Mouse (Mus musculus) large intestine, adult 2 months (tissue): ENCODE measurements around the gene Siah1b. TPM values are rescaled to one million over a fixed set of nuclear protein-coding genes. Genes with fewer than 3 reads are reported as not detected.

Experiments used
- DNase-seq: peaks from one replicate; pipeline ENCODE4 v3.0.0-alpha.2; 2012; ENCODE audit warnings: low read depth, low spot score
- WGBS: fragments of 180-500 bp; shearing (Covaris S2); methylation state at CpG from one replicate; pipeline ENCODE4 v1.1.7; 2018; 5-methylcytosine and 5-hydroxymethylcytosine counted together
- polyA plus RNA-seq: library from polyadenylated mRNA; depleted of rRNA; stranded (reverse); fragments of >200 nt; gene quantifications from 2 replicates; pipeline ENCODE4 v1.2.3, GENCODE M21; 2012; rRNA removed

Gene Siah1b
- polyA plus RNA-seq, 1 experiment = 6.4 TPM

GRCm38 (mm10) chrX:164035931-164036330 lies 40.4 kb downstream of the Siah1b start:
- DNase-seq = no peak
- WGBS = 87% methylated on average over 7 of the region's 7 CpGs

DNA sequence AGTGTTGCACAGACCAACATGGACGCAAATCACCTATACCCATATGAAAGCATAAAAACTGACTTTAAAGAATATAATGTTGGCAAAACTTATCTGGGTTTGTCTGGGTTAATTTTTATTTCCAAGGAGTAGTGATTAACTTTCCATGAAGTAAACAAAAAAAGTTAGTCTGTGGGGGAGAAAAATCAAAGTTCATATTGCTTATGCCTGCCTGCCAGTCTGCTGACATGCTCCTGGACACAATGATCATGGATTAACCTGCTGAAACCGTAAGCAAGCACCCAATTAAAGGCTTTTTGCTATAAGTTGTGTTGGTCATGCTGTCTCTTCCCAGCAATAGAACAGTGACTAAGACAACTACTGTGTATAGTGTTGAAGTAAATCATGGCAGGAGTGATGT lies 40.9 kb downstream of the Siah1b start:
- no peak for DNase-seq
- 80% methylated on average over 2 of the region's 2 CpGs for WGBS

GRCm38 (mm10) chrX:164032526-164032925 lies 43.8 kb downstream of the Siah1b start:
- WGBS = 86% methylated on average over 7 of the region's 7 CpGs
- DNase-seq = no peak

- WGBS = 18% methylated on average over 22 of the region's 22 CpGs
- peak; percentile 46 for DNase-seq
These were observed 48.5 kb downstream of the Siah1b start, which contains the start of gene Car5b for GRCm38 (mm10) chrX:164027607-164028289. TSS of gene Car5b (minus strand) at chrX:164027997.

Other genes with a start within 250 kb of the Siah1b start
- 1.6 and 2.2 TPM in 2 replicates for gene Ap1s2, start 167.5 kb downstream of the Siah1b start, polyA plus RNA-seq
- gene Zrsr2, start 117.8 kb downstream of the Siah1b start, polyA plus RNA-seq = 6.3 and 6.4 TPM in 2 replicates
- 0.90 and 1.2 TPM in 2 replicates for gene Car5b, start 48.5 kb downstream of the Siah1b start, polyA plus RNA-seq
- not detected in 2 replicates for gene Cltrn, start 12.3 kb upstream of the Siah1b start, polyA plus RNA-seq
- 74.9 and 171 TPM in 2 replicates for gene Ace2, start 62.8 kb upstream of the Siah1b start, polyA plus RNA-seq
- 0.47 and 0.51 TPM in 2 replicates for gene Bmx, start 181.7 kb upstream of the Siah1b start, polyA plus RNA-seq
- 1.4 and 1.5 TPM in 2 replicates for gene Pir, start 192.9 kb upstream of the Siah1b start, polyA plus RNA-seq